Mouse (Mus musculus): ENCODE measurements around the gene Cntn5.

Gene Cntn5

GRCm38 (mm10) chr9:9696636-9697035, 1207.9 kb downstream of the Cntn5 start:
- DNase-seq (ENCODE audit: low spot score) = no peak

- DNase-seq (ENCODE audit: low spot score) = no peak
Measured at GRCm38 (mm10) chr9:9682348-9682884, 1222.2 kb downstream of the Cntn5 start.

DNA sequence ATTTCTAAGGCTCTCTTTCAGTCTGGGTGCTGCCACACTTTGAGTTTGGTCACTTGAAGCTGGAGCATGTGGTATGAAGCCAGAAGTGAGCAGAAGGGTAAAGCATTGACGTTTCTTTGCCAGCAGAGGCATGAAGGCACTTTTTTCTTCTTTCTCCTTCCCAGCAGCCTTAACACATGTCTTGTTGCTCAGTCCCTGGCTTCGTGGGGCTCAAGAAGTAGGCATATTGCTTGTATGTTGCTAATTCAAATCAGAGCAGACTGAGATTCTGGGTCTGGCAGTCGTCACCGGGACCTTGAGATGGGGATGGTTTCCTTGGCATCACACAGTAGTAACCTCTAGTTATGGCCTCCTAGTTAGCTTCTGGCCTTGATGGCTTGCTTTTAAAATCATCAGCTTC, 1228.5 kb downstream of the Cntn5 start:
- no peak for DNase-seq (ENCODE audit: low spot score)

GRCm38 (mm10) chr9:9674531-9674930, 1230.0 kb downstream of the Cntn5 start:
- no peak for DNase-seq (ENCODE audit: low spot score)

DNA sequence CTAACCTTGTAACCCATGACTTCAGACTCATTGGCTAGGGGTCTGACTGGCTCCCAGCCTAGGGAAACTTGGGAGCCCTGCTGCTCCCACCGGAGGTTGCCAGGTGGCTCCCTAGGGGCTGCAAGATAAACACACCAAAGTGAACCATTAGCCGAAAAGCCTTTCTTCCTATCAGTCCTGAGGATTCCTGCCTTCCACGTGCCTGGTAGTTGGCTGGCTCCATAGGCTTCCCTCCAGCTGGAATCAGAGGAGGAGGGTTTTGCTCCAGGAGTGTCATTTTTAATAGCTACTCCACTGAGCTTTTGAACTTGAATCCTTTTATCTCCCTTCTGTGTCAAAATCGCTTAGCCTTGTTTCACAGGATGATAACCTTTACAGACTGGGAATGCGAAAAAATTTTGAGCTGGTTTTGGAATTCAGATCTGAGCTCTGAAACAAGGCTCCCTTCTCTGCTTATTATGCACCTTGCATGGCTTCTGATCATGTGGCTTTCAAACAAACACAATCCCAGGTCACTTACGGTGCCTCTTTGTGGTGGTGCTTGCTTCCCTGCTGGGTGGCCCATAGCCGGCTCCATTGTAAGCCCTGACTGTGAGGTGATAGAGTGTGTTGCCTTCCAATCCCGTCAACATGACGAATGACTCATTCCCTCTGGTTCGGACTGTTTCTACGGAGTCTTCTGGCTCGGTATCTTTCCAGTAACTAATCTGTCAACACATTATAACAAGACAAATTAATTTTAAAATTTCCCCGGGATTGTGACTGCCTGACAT, 1231.1 kb downstream of the Cntn5 start:
- no peak for DNase-seq (ENCODE audit: low spot score)

DNA sequence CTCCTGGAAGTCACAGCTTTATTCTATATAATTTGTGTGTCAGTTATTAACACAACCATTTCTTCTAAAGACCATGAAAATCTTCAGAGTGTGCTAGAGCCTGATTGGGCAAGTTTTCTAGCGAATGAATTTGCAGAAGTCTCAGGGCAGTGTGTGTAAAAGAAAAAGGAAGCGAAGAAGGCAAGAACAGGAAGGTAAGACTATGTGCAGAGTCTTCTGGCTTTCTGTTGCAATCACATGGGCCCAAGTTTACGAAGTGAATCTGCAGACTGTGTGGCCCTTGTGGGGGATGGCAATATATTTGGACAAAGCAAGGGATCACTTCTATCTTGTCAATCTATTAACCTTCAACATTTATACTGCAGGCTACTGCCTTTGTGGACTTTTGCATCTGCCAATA, 1251.1 kb downstream of the Cntn5 start:
- no peak for DNase-seq (ENCODE audit: low spot score)

DNA sequence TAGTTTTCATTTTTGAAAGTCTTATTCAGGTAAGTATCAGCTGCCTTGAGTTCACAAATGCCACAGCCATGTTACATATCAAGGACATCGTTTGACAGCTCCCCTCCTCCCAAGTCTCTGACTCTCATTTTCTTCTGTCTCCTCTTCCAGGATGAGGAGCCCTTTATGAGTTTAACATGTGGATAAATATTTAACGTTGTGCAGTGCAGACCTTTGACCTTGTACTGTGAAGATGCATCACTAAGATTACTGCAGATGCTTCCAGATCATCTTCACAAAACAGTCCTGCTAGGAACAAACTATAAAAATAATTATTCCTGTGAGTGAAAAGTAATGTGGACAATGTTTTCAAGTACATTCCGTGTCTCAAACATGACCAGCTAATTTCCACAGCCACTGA, 1257.2 kb downstream of the Cntn5 start:
- no peak for DNase-seq (ENCODE audit: low spot score)

- DNase-seq (ENCODE audit: low spot score) = no peak
Measured at GRCm38 (mm10) chr9:9646276-9646675, 1258.3 kb downstream of the Cntn5 start.
